Mouse (Mus musculus) lung, embryonic 14.5 days (tissue): ENCODE results near the gene Thada. TPM values are rescaled to one million over a fixed set of nuclear protein-coding genes. Genes with fewer than 3 reads are reported as not detected.

ENCODE experiments used
- ATAC-seq: fragments of 200-750 bp; cut with Nextera tagmentation; 2 replicates; pipeline ENCODE4 v1.8.0; 2017; ENCODE audit warnings: mild to moderate bottlenecking, moderate TSS enrichment, moderate library complexity; ENCODE audit not compliant: insufficient read depth
- DNase-seq: peaks from one replicate; pipeline ENCODE4 v3.0.0-alpha.2; 2015
- H3K27ac ChIP-seq: fragments of 300-500 bp; sonication (generic); 2 replicates; pipeline ENCODE4 v1.5.1; 2014; ENCODE audit warnings: low read depth, mild to moderate bottlenecking, moderate library complexity
- H3K27me3 ChIP-seq: fragments of 300-500 bp; sonication (generic); 2 replicates; pipeline ENCODE4 v1.6.1; 2014; ENCODE audit warnings: low read length, control low read depth; ENCODE audit not compliant: insufficient read depth
- H3K36me3 ChIP-seq: fragments of 300-500 bp; sonication (generic); 2 replicates; pipeline ENCODE4 v1.6.1; 2014; ENCODE audit warnings: control low read depth; ENCODE audit not compliant: insufficient read depth
- H3K4me1 ChIP-seq: fragments of 300-500 bp; sonication (generic); 2 replicates; pipeline ENCODE4 v1.6.1; 2014; ENCODE audit warnings: antibody characterized with exemption, control low read depth; ENCODE audit not compliant: insufficient read depth
- H3K4me2 ChIP-seq: fragments of 300-500 bp; sonication (generic); 2 replicates; pipeline ENCODE4 v1.6.1; 2014; ENCODE audit warnings: mild to moderate bottlenecking
- H3K4me3 ChIP-seq: fragments of 300-500 bp; sonication (generic); 2 replicates; pipeline ENCODE4 v1.5.1; 2014; ENCODE audit warnings: low read depth, low read length
- H3K9ac ChIP-seq: fragments of 300-500 bp; sonication (generic); 2 replicates; pipeline ENCODE4 v1.6.1; 2014
- H3K9me3 ChIP-seq: fragments of 300-500 bp; sonication (generic); 2 replicates; pipeline ENCODE4 v1.6.1; 2016; ENCODE audit warnings: low read depth, low read length, control low read depth
- CTCF ChIP-seq: IDR thresholded peaks from 2 replicates; pipeline ENCODE4 v1.5.1; 2016; ENCODE audit warnings: antibody characterized with exemption, low read depth
- WGBS: fragments of 180-500 bp; shearing (Covaris S2); extraction: QIAGEN DNeasy Blood & Tissue Kit; methylation state at CpG from one replicate; pipeline ENCODE4 v1.1.7; 2014; 5-methylcytosine and 5-hydroxymethylcytosine counted together
- polyA plus RNA-seq: library from polyadenylated mRNA; unstranded; fragments of >200 nt; fragmentation: Nextera tagmentation; extraction: Ambion mirVana; gene quantifications from 2 replicates; pipeline ENCODE4 v1.2.1, GENCODE M21; 2014

Gene Thada
- polyA plus RNA-seq, 1 experiment from 2014 or later: 14.5 TPM

GRCm38 (mm10) chr17:84164146-84164545, 301.9 kb downstream of the Thada start:
- Histone ChIP-seq H3K27me3 (no peaks in the 10 kb centered on the region), H3K4me2 (no peak overlapping the region), H3K4me1 (peaks cover 14% of the 10 kb centered on the region), H3K27ac (no peak overlapping the region), H3K4me3 (no peak overlapping the region), H3K9ac (no peak overlapping the region), H3K9me3 (no peaks in the 10 kb centered on the region), H3K36me3 (no peaks in the 10 kb centered on the region)
- DNase-seq (no peak), ATAC-seq (no peak)
- TF ChIP-seq CTCF: no peak
- WGBS: 82% methylated on average over 8 of the region's 8 CpGs

GRCm38 (mm10) chr17:84163066-84163785, 302.8 kb downstream of the Thada start:
- Histone ChIP-seq H3K27me3 (no peaks in the 10 kb centered on the region), H3K4me2 (no peak overlapping the region), H3K36me3 (no peaks in the 10 kb centered on the region), H3K9ac (no peak overlapping the region), H3K4me1 (peaks cover 16% of the 10 kb centered on the region), H3K27ac (no peak overlapping the region), H3K9me3 (no peaks in the 10 kb centered on the region), H3K4me3 (no peak overlapping the region)
- 65% methylated on average over 12 of the region's 12 CpGs for WGBS
- ATAC-seq (no peak), DNase-seq (no peak)
- no peak for TF ChIP-seq CTCF

- 60% methylated on average over 8 of the region's 8 CpGs for WGBS
- Histone ChIP-seq H3K9ac (no peak overlapping the region), H3K36me3 (no peaks in the 10 kb centered on the region), H3K4me3 (no peak overlapping the region), H3K4me1 (peaks cover 17% of the 10 kb centered on the region), H3K27me3 (no peaks in the 10 kb centered on the region), H3K4me2 (no peak overlapping the region), H3K27ac (peak overlapping the region; percentile 4; the same call in 1 of the 2 replicates), H3K9me3 (no peaks in the 10 kb centered on the region)
- TF ChIP-seq CTCF: no peak
- DNase-seq (no peak), ATAC-seq (no peak)
Observed at GRCm38 (mm10) chr17:84162211-84162760, 303.7 kb downstream of the Thada start.

- H3K9ac ChIP-seq: no peak overlapping the region
- H3K4me1 ChIP-seq: peaks cover 17% of the 10 kb centered on the region
- H3K27me3 ChIP-seq: no peaks in the 10 kb centered on the region
- no peak for TF ChIP-seq CTCF
- 17% methylated on average over 6 of the region's 6 CpGs for WGBS
- no peak overlapping the region for H3K4me2 ChIP-seq
- no peaks in the 10 kb centered on the region for H3K36me3 ChIP-seq
- no peak overlapping the region for H3K4me3 ChIP-seq
- no peaks in the 10 kb centered on the region for H3K9me3 ChIP-seq
- peak; percentile 30; the same call in 1 of the 2 replicates for ATAC-seq
- peak overlapping the region; percentile 67; the same call in 1 of the 2 replicates for H3K27ac ChIP-seq
- DNase-seq: peak; percentile 58
Observed at GRCm38 (mm10) chr17:84161231-84161854, 304.7 kb downstream of the Thada start.

GRCm38 (mm10) chr17:84158891-84159290, 307.1 kb downstream of the Thada start:
- H3K4me3 ChIP-seq: no peak overlapping the region
- ATAC-seq (no peak), DNase-seq (no peak)
- 58% methylated on average over 15 of the region's 15 CpGs for WGBS
- no peak for TF ChIP-seq CTCF
- peak overlapping the region; percentile 94; the same call in 1 of the 2 replicates for H3K27ac ChIP-seq
- H3K9me3 ChIP-seq: no peaks in the 10 kb centered on the region
- H3K4me2 ChIP-seq: no peak overlapping the region
- no peaks in the 10 kb centered on the region for H3K27me3 ChIP-seq
- H3K36me3 ChIP-seq: no peaks in the 10 kb centered on the region
- peak overlapping the region; percentile 16; the same call in 1 of the 2 replicates for H3K9ac ChIP-seq
- H3K4me1 ChIP-seq: peaks cover 17% of the 10 kb centered on the region

- Histone ChIP-seq H3K4me3 (no peak overlapping the region), H3K9ac (no peak overlapping the region), H3K9me3 (no peaks in the 10 kb centered on the region), H3K4me2 (no peak overlapping the region), H3K27me3 (no peaks in the 10 kb centered on the region), H3K4me1 (peaks cover 17% of the 10 kb centered on the region), H3K36me3 (no peaks in the 10 kb centered on the region), H3K27ac (peak overlapping the region; percentile 94)
- ATAC-seq (no peak), DNase-seq (no peak)
- no peak for TF ChIP-seq CTCF
- WGBS: 80% methylated on average over 12 of the region's 12 CpGs
Observed at GRCm38 (mm10) chr17:84158461-84158795, 307.6 kb downstream of the Thada start.
